Mouse (Mus musculus) heart, embryonic 15.5 days (tissue): ENCODE data around the gene Tnfsf13b. TPM values are rescaled to one million over a fixed set of nuclear protein-coding genes. Genes with fewer than 3 reads are reported as not detected.

ENCODE experiments used
- ATAC-seq: fragments of 200-750 bp; cut with Nextera tagmentation; replicated peaks from 2 replicates; pipeline ENCODE4 v1.8.0; 2017; ENCODE audit warnings: low read depth, moderate TSS enrichment; ENCODE audit not compliant: insufficient number of reproducible peaks, insufficient read depth, low FRiP score
- H3K27ac ChIP-seq: fragments of 300-500 bp; sonication (generic); 2 replicates; pipeline ENCODE4 v1.5.1; 2015; ENCODE audit warnings: mild to moderate bottlenecking, inconsistent platforms
- H3K27me3 ChIP-seq: fragments of 300-500 bp; sonication (generic); 2 replicates; pipeline ENCODE4 v1.6.1; 2015; ENCODE audit warnings: inconsistent platforms
- H3K36me3 ChIP-seq: fragments of 300-500 bp; sonication (generic); 2 replicates; pipeline ENCODE4 v1.6.1; 2015; ENCODE audit warnings: mild to moderate bottlenecking, inconsistent platforms
- H3K4me1 ChIP-seq: fragments of 300-500 bp; sonication (generic); replicated peaks from 2 replicates; pipeline ENCODE4 v1.6.1; 2015; ENCODE audit warnings: inconsistent platforms
- H3K4me2 ChIP-seq: fragments of 300-500 bp; sonication (generic); 2 replicates; pipeline ENCODE4 v1.6.1; 2015; ENCODE audit warnings: inconsistent platforms, mild to moderate bottlenecking, moderate library complexity
- H3K4me3 ChIP-seq: fragments of 300-500 bp; sonication (generic); 2 replicates; pipeline ENCODE4 v1.5.1; 2015; ENCODE audit warnings: mild to moderate bottlenecking, inconsistent platforms
- H3K9ac ChIP-seq: fragments of 300-500 bp; sonication (generic); 2 replicates; pipeline ENCODE4 v1.6.1; 2015; ENCODE audit warnings: mild to moderate bottlenecking, inconsistent platforms
- H3K9me3 ChIP-seq: fragments of 300-500 bp; sonication (generic); replicated peaks from 2 replicates; pipeline ENCODE4 v1.6.1; 2016; ENCODE audit warnings: inconsistent platforms
- WGBS: fragments of 180-500 bp; shearing (Covaris S2); methylation state at CpG from one replicate; pipeline ENCODE4 v1.1.7; 2015; ENCODE audit warnings: mixed read lengths; 5-methylcytosine and 5-hydroxymethylcytosine counted together
- polyA plus RNA-seq: library from polyadenylated mRNA; unstranded; fragments of >200 nt; fragmentation: Nextera tagmentation; extraction: Ambion mirVana; gene quantifications from 2 replicates; pipeline ENCODE4 v1.2.1, GENCODE M21; 2015

Tnfsf13b gene
- polyA plus RNA-seq, 1 experiment from 2014 or later = 0.31 TPM

GRCm38 (mm10) chr8:10049162-10049561 lies 42.9 kb downstream of the Tnfsf13b start:
- Histone ChIP-seq H3K27ac (no peak overlapping the region), H3K9ac (no peak overlapping the region), H3K4me1 (peaks cover 7% of the 10 kb centered on the region), H3K4me3 (no peak overlapping the region), H3K27me3 (no peaks in the 10 kb centered on the region), H3K9me3 (no peaks in the 10 kb centered on the region), H3K36me3 (no peaks in the 10 kb centered on the region), H3K4me2 (no peak overlapping the region)
- ATAC-seq = no peak
- 69% methylated on average over 8 of the region's 8 CpGs for WGBS

DNA sequence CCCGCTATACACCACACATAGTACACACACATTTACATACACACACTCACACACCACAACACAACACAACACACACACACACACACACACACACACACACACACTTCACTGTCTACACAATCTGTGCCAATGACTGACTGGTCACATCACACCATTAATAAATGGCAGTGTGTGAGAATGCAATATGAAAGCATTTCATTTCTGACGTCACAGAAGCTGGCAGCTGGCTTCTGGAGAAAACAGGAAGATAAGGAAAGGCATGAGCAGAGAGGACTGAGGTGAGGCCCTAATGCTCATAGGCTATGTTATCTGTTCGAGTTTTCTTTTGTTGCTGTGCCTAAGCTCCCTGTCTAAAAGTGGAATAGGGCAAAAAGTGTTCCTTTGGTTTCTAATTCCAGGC lies 45.3 kb downstream of the Tnfsf13b start:
- Histone ChIP-seq H3K27me3 (no peaks in the 10 kb centered on the region), H3K4me2 (no peak overlapping the region), H3K4me3 (no peak overlapping the region), H3K36me3 (no peaks in the 10 kb centered on the region), H3K4me1 (peaks cover 7% of the 10 kb centered on the region), H3K9ac (no peak overlapping the region), H3K27ac (no peak overlapping the region), H3K9me3 (no peaks in the 10 kb centered on the region)
- 39% methylated on average over 3 of the region's 3 CpGs for WGBS
- no peak for ATAC-seq

DNA sequence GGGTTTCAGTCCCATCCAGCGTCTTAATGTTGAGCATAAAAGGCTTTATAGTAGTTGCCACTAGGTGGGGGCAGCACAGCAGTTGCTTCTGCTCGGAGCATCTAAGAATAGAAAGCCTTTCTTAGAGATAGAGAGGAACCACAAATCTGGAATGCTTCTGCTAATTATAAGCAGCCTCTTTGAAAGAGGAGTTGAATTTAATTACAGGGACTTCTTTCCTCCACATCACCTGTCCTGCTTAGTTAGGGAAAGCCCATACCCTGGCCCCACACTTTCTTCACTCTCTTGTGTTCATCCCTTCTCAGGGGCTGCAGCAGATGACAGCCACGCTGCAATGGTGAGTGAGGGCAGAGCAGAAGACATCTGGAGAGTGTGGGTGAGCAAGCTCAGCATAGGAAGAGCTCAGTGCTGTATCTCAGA lies 47.3 kb downstream of the Tnfsf13b start:
- H3K4me1 ChIP-seq = peaks cover 7% of the 10 kb centered on the region

DNA sequence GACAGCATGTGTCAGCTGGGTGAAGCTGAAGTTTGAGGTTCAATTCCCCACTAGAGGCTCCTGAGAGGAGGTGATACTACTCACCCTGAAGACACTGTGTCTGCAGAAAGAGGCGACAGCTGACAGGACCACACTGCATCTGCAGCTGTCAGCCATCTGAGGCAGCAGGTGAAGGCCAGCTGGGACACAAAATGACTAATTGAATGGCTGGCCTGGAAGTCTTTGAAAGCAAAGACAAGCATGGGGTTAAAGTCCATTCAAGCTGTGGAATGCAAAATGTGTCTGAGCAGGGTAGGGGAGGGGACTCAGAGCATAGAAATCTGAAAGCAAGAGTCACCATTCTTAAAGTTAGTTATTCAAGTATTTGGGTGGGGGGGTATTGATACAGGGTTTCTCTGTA lies 54.7 kb downstream of the Tnfsf13b start:
- H3K27ac ChIP-seq = no peak overlapping the region
- WGBS = 38% methylated on average over 1 of the region's 1 CpGs
- H3K4me2 ChIP-seq = no peak overlapping the region
- no peak for ATAC-seq
- H3K4me1 ChIP-seq = no peaks in the 10 kb centered on the region
- H3K36me3 ChIP-seq = no peaks in the 10 kb centered on the region
- H3K27me3 ChIP-seq = no peaks in the 10 kb centered on the region
- no peak overlapping the region for H3K9ac ChIP-seq
- no peaks in the 10 kb centered on the region for H3K9me3 ChIP-seq
- H3K4me3 ChIP-seq = no peak overlapping the region

More for the DNA sequence above, 47.3 kb downstream of the Tnfsf13b start:
- no peaks in the 10 kb centered on the region for H3K27me3 ChIP-seq
- no peak for ATAC-seq
- H3K9me3 ChIP-seq = no peaks in the 10 kb centered on the region
- no peaks in the 10 kb centered on the region for H3K36me3 ChIP-seq
- H3K9ac ChIP-seq = no peak overlapping the region
- no peak overlapping the region for H3K4me3 ChIP-seq
- no peak overlapping the region for H3K27ac ChIP-seq
- H3K4me2 ChIP-seq = no peak overlapping the region
- 15% methylated on average over 3 of the region's 3 CpGs for WGBS

DNA sequence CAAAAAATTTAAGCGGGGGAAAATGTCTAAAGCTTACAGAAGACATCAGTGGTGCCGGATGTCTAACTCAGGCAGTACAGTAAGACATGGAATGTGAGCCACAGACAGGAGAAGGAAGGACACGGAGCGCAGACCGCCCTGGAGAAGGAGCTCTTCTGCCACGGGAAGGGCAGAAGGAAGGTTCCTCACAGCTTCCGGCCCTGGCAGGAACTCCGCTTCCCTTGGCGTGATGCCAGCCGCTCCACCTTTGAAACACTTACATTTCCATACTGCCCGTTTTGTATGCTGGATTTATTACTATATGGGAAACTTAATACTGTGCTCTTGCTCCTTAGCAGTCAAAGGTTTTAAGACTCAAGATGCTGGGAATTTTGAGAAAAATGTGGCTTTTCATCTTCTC lies 60.6 kb downstream of the Tnfsf13b start:
- no peak overlapping the region for H3K9ac ChIP-seq
- H3K4me1 ChIP-seq = no peaks in the 10 kb centered on the region
- no peaks in the 10 kb centered on the region for H3K9me3 ChIP-seq
- H3K36me3 ChIP-seq = no peaks in the 10 kb centered on the region
- no peak overlapping the region for H3K4me3 ChIP-seq
- no peaks in the 10 kb centered on the region for H3K27me3 ChIP-seq
- no peak overlapping the region for H3K27ac ChIP-seq
- 64% methylated on average over 11 of the region's 11 CpGs for WGBS
- H3K4me2 ChIP-seq = no peak overlapping the region
- ATAC-seq = no peak

GRCm38 (mm10) chr8:10067775-10068174 lies 61.5 kb downstream of the Tnfsf13b start:
- Histone ChIP-seq H3K9me3 (no peaks in the 10 kb centered on the region), H3K27me3 (no peaks in the 10 kb centered on the region), H3K36me3 (no peaks in the 10 kb centered on the region), H3K4me2 (no peak overlapping the region), H3K4me1 (no peaks in the 10 kb centered on the region), H3K4me3 (no peak overlapping the region), H3K9ac (no peak overlapping the region), H3K27ac (no peak overlapping the region)
- 79% methylated on average over 7 of the region's 7 CpGs for WGBS
- no peak for ATAC-seq

- Histone ChIP-seq H3K4me3 (no peak overlapping the region), H3K27me3 (no peaks in the 10 kb centered on the region), H3K4me2 (no peak overlapping the region), H3K9me3 (no peaks in the 10 kb centered on the region), H3K36me3 (no peaks in the 10 kb centered on the region), H3K4me1 (no peaks in the 10 kb centered on the region), H3K27ac (no peak overlapping the region), H3K9ac (no peak overlapping the region)
- no peak for ATAC-seq
- WGBS = 78% methylated on average over 2 of the region's 2 CpGs
These were observed 66.1 kb downstream of the Tnfsf13b start for GRCm38 (mm10) chr8:10072347-10072746.

Other genes with a start within 250 kb of the Tnfsf13b start
- gene Fam155a, start 235.3 kb upstream of the Tnfsf13b start, polyA plus RNA-seq = 0.05 and 0.39 TPM in 2 replicates
- gene Gm10217, start 142.2 kb upstream of the Tnfsf13b start, polyA plus RNA-seq = not detected in 2 replicates
- 3.5 and 4.7 TPM in 2 replicates for gene Lig4, start 28.8 kb upstream of the Tnfsf13b start, polyA plus RNA-seq
- gene Abhd13, start 28.8 kb upstream of the Tnfsf13b start, polyA plus RNA-seq = 10.3 and 12.4 TPM in 2 replicates
- gene Myo16, start 147.4 kb downstream of the Tnfsf13b start, polyA plus RNA-seq = 0.25 and 0.35 TPM in 2 replicates